Mouse (Mus musculus) CH12.LX (cell line): ENCODE results near the gene Lsg1.

Experiments
- CTCF ChIP-seq, 2 experiments: IDR thresholded peaks in 1 of 2; conservative IDR thresholded peaks in 1 of 2; 2 replicates each; pipeline ENCODE4 v1.5.1; 2011 to 2012; ENCODE audit warnings: low read depth in 2 of 2, low read length in 2 of 2, improper control_type of control experiment in 1 of 2, inconsistent platforms in 1 of 2, mild to moderate bottlenecking in 1 of 2, moderate library complexity in 1 of 2
- E2F4 ChIP-seq: IDR thresholded peaks from 2 replicates; pipeline ENCODE4 v1.6.1; 2011; ENCODE audit warnings: low read depth, low read length, improper control_type of control experiment; ENCODE audit not compliant: insufficient replicate concordance
- EP300 ChIP-seq: IDR thresholded peaks from 2 replicates; pipeline ENCODE4 v1.6.1; 2011; ENCODE audit warnings: low read length, improper control_type of control experiment
- GABPA ChIP-seq: IDR thresholded peaks from 2 replicates; pipeline ENCODE4 v1.6.1; 2012; ENCODE audit warnings: low read depth, low read length, improper control_type of control experiment, inconsistent platforms; ENCODE audit not compliant: insufficient replicate concordance
- MAFK ChIP-seq: IDR thresholded peaks from 2 replicates; pipeline ENCODE4 v1.6.1; 2011; ENCODE audit warnings: low read length, improper control_type of control experiment; ENCODE audit not compliant: insufficient replicate concordance
- MEF2A ChIP-seq: IDR thresholded peaks from 2 replicates; pipeline ENCODE4 v1.6.1; 2014; ENCODE audit warnings: low read depth, mild to moderate bottlenecking, inconsistent platforms, low read length, improper control_type of control experiment, borderline replicate concordance
- PAX5 ChIP-seq: IDR thresholded peaks from 2 replicates; pipeline ENCODE4 v1.6.1; 2012; ENCODE audit warnings: low read length, inconsistent platforms, mixed read lengths
- POLR2A ChIP-seq: IDR thresholded peaks from 2 replicates; pipeline ENCODE4 v1.6.1; 2011; ENCODE audit warnings: low read depth, mild to moderate bottlenecking, improper control_type of control experiment, low read length
- RAD21 ChIP-seq: IDR thresholded peaks from 2 replicates; pipeline ENCODE4 v1.6.1; 2011; ENCODE audit warnings: low read depth, mild to moderate bottlenecking, low read length, improper control_type of control experiment, moderate library complexity
- ZKSCAN1 ChIP-seq: IDR thresholded peaks from 2 replicates; pipeline ENCODE4 v1.6.1; 2012; ENCODE audit warnings: low read depth, inconsistent platforms, low read length, improper control_type of control experiment, borderline replicate concordance

DNA sequence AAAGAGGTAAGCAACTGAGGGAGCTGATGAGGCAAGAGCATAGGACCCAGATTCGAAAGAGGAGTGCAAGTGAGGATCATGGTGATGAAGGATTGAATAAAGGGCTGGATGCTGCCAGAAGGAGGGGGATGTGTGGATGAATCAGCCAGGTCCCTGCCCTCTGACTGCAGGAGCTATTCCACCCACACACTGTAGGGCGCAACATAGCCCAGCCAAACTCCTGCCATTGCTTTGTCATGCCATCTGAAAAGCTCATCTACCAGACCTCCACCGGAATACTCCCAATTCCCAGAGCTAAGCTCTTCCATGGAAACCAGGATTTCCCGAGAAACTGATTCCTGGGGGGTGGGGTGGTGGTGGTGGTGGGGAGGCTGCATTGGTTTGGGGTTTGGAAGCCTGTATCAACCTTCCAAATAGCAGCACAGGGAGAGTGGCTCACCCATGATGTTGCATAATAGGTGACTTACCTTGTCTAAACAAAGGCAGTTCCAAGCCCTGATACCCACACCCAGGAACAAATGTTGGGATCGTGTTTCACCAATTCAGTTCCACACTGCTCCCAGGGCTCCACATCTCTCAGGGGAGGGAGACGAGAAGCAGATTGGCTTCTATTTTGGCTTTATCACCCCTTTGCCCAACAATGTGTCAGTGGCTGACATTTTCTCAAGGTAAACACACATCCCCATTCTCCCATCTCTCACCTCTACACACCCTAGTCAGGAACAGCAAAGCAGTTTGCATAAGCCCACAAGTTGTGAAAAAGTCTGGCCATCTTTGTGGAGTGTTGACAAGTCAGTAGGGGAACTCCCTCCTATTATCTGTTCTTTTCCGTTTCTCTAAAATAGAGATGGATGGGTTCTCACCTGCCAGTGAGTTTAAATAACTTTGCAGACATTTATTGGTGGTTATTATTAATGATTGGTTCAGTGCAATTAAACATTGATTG is 3.1 kb upstream of the Lsg1 start:
- TF ChIP-seq RAD21 (peak; percentile 74), POLR2A (no peak), EP300 (peak; percentile 67), PAX5 (no peak), GABPA (no peak), CTCF (conservative IDR thresholded peaks at IDR 0.05 in 1 of 2, IDR thresholded peaks at IDR 0.05 in 1 of 2; ENCODE audit: low read depth in 2 of 2, low read length in 2 of 2) (peak; percentile 15 to 66; a peak in 3 of 4 replicates), MEF2A (peak; percentile 70; the same call in 1 of the 2 replicates), ZKSCAN1 (no peak), MAFK (peak; percentile 13; the same call in 1 of the 2 replicates), E2F4 (no peak)
